Mouse (Mus musculus): Measurements from ENCODE around the gene Tspan18.

Gene Tspan18

GRCm38 (mm10) chr2:93220447-93220846, 113.9 kb downstream of the Tspan18 start:
- no peak for DNase-seq (ENCODE audit: extremely low read depth, low read depth, low spot score)

- no peak for DNase-seq (ENCODE audit: extremely low read depth, low read depth, low spot score)
These were observed 114.7 kb downstream of the Tspan18 start for GRCm38 (mm10) chr2:93219576-93219975.

DNA sequence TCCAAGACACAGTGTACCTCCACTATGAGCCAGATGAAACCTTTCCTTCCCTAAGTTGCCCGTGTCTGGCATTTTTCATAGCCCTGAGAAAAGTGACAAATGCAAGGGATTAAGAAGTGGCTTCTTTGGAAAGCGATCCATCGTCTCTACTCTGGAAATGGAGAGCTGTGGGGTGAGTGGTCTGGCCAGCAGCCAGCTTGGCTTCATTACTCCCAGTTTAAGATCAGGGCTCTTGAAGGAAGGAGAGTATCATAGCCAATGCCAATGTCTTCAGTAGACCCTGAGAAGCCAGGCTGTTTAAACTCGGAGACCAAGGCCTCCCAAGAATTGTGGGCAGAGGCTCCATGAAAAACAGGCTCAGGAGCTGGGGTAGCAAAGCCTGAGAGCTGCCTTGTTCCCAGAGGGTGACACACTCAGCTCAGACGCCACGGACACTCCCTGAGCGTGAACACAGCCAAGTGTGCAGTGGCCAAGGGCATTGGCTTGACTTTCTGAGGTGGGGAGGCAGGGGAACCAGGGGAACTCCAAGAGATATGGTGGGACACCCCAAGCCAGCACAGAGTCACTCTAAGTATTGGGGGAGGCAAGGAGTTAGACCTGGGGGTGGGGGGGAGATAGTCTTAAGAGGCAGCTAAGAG, 115.8 kb downstream of the Tspan18 start:
- no peak for DNase-seq (ENCODE audit: extremely low read depth, low read depth, low spot score)

DNA sequence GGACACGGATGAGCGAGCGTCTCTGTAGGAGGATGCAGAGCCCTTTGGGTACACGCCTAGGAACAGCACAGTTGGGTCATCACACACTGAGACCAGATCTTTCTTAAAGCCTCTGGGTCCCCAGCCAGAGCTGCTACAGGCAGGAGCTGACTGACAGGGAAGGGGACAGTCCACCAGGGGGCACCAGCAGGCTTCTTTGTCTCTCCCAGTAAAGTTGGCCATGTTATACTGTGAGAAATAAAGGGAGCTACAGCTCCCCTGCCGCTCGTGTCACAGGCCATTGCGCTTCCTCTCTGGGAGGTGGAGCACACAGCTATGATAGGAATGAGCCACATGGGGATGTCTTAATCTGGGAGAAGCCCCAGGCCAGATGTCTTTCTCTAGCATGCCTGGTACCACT, 117.3 kb downstream of the Tspan18 start:
- DNase-seq (ENCODE audit: extremely low read depth, low read depth, low spot score) = no peak

DNA sequence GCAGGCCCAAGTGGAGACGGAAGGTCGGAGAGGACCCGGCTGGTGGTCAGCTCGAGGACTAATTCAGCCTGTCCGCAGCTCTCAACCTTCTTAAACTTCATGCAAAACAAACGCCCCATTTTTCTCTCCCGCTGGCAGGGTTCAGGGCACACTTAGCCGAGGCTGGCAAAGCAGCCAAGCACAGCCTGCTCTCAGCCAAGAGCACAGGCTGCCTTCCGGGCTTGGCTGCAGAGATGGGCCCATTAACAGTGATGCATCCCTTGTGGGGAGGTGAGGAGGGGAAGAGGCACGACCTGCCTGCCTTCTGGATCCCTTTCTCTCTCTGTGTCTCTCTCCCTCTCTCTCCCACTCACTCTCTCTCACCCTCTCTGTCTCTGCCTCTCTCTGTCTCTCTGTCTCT, 118.5 kb downstream of the Tspan18 start:
- DNase-seq (ENCODE audit: extremely low read depth, low read depth, low spot score) = no peak

GRCm38 (mm10) chr2:93214192-93214591, 120.1 kb downstream of the Tspan18 start:
- no peak for DNase-seq (ENCODE audit: extremely low read depth, low read depth, low spot score)

GRCm38 (mm10) chr2:93212865-93213264, 121.4 kb downstream of the Tspan18 start:
- no peak for DNase-seq (ENCODE audit: extremely low read depth, low read depth, low spot score)

DNA sequence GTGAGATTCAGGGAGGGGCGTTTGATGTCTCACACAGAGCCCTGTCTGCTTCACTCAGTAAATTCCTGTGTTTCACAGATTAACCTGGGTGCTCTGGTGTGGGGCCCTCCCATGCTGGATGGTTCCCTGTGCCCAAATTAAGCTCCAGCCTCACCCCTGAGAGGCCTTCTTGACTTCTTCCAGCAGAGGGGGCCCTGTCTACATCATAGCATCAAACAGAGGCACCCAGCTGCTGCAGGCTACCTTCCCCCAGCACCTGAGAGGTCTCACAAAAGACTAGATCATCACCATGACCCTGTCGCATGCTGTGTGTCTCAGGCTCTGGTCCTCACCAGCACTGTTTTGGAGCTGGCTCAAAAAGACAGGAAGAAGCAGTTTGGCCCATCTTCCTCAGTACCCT, 121.9 kb downstream of the Tspan18 start:
- DNase-seq (ENCODE audit: extremely low read depth, low read depth, low spot score) = no peak

- DNase-seq (ENCODE audit: extremely low read depth, low read depth, low spot score) = no peak
These were observed 128.2 kb downstream of the Tspan18 start for GRCm38 (mm10) chr2:93206126-93206525.

- no peak for DNase-seq (ENCODE audit: extremely low read depth, low read depth, low spot score)
These were observed 129.7 kb downstream of the Tspan18 start for GRCm38 (mm10) chr2:93204571-93204970.

DNA sequence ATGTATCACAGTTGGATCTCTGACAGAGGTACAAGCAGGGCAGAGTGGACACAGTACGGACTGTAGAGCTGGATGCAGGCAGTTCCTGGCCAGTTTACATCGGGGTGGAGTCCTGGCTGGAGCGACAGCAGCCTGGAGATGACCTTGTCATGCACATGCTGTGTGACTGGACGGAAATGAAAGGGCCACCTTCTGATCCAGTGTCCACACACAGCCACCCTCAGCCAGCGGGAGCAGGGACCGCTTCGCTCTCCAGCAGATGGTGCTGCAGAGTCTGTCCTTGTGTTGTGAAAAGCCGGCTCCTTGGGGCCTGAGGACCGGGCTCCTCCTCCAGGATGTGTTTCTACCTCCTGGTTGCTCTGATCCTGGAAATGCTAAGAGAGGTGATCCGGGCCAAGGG, 130.6 kb downstream of the Tspan18 start:
- DNase-seq (ENCODE audit: extremely low read depth, low read depth, low spot score) = no peak

- DNase-seq (ENCODE audit: extremely low read depth, low read depth, low spot score) = no peak
These were observed 131.5 kb downstream of the Tspan18 start for GRCm38 (mm10) chr2:93202782-93203181.

DNA sequence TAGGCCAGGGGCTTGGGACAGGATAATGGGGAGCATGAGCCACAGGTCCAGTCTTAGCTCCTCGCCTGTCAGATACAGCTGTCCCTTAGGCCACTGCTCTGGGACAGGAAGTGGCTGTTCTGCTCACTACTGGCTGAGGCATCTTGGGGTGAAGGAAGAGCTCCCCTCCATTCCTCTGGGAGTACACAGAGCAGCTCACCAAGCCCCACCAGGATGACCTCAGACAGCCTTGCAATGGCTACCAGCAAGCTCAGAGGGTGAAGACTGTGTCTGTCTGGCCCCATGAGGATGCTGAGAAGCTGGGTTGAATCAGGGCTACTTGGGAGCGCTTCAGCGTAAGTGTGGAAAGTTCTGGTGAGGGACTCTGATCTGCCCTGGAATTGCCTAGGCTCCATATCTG, 132.3 kb downstream of the Tspan18 start:
- no peak for DNase-seq (ENCODE audit: extremely low read depth, low read depth, low spot score)

DNA sequence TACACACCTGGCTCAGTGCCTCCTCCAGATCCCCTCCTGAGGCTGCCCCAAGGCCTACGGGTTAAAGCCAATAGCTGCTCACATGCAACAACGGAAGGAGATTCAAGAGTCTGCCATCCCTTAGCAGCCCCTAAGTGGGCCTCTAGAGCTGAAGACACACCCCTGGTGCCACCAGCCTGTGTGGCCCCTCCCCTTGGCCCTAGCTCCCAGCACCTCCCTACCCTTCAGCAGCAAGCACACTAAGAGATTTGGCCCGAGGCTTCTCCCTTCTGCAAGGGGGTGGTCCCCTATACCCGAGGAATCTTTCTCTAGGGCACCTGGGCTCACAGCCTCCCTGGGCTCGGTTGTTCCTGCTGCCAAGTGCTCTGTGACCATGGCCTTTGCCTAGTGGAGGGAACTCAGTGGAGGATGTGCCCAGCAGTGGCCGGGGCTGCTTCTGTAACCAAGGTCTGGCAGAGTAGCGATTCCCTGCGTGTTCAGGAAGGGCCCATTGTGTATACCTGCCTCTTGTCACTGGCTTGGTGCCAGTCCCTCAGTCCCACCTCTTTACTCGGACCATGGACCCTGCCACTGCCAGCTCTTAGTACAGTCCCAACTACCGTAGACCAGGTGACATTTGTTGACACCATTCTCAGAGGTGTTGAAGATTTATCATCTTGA, 133.5 kb downstream of the Tspan18 start:
- no peak for DNase-seq (ENCODE audit: extremely low read depth, low read depth, low spot score)

DNA sequence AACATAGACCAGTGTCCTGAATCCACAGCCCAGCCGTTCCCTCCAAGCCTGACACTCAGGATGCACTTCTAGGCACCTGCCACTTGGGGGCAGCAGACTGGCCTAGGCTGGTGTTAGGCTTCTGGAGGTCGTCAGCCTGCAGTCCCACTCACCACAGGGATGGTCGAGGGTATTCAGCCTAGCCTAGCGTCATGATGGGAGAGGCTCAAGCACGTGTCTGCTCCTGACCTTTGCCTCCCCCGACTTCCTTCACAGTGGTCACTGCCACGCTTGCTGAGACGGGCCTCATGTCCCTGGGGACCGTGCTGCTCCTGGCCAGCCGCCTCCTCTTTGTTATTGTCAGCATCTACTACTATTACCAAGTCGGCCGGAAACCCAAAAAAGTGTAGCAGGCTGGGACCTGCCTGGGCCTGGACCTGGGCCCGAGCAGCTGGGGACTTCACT, 134.8 kb downstream of the Tspan18 start:
- DNase-seq (ENCODE audit: extremely low read depth, low read depth, low spot score) = no peak

DNA sequence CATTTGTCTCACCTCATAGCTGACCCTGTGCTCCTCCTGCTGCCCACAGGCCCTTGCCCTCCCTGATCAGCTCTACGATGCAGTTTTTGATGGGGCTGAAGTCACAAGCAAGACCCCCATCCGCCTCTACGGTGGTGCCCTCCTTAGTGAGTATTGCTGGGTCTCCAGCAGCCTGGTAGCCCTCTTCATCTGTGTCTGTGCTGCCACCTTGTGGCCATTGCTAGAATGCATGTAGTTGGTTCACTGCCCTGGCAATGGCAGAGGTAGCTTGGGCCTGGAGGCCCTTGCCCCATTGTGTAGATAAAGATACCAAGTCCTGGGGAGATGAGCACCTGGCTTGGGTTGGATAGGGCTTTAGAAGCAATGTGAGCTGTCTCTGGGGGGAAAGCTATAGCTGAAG, 135.5 kb downstream of the Tspan18 start:
- no peak for DNase-seq (ENCODE audit: extremely low read depth, low read depth, low spot score)

DNA sequence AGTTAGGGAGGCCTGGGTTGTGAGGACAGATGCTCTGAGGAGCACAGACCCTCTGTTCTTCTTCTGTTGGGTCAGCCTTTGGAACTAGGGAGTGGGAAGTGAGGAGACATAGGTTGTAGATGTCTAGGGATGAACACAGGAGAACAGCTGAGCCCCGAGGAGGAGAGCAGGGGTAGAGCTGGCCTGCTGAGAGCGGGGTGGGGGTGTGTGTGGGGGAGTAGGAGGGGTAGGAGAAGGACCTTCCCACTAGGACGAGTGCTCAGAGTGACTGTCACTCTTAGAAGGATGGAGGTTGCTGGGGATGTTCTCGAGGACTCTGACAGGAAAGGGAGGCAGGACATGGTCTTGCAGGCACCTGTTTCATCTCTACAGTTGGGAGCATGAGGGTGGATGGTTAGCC, 140.5 kb downstream of the Tspan18 start:
- no peak for DNase-seq (ENCODE audit: extremely low read depth, low read depth, low spot score)

DNA sequence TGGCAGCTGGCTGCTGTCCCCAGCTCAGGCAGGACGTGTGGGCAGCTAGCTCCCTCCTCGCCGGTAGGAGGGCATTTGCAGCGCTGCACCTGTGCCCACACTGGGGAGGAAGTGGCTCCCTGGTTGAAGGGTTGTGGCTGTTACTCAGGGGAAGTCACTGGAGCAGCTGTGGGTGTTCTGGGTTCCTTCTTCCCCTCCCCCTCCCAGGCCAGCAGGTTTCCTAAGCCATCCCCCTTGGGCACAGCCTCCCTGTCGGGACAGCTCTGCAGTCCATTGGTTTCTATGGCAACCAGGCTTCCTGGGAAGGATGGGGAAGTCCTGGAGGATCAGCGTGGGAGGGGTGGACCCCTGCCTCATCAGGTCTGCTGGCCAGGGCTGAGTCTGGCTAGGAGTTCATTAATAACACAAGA, 141.6 kb downstream of the Tspan18 start:
- DNase-seq (ENCODE audit: extremely low read depth, low read depth, low spot score) = no peak

DNA sequence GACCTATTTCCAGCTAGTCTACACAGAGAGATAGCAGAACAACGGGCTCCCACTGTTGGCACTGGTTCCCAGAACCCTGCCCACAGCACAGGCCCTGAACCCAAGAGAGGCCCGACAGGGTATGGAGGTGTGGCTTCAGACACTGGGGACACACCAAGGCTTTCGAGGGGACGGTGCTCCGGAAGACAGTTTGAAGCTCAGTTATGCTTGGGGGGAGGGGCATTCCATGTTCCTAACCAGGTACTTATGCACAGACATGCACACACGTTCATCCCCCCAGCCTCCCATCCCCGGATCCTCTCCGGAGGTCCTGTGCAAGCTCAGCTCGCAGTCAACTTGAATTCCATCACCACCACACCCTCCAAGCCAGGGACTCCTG, 142.1 kb downstream of the Tspan18 start:
- no peak for DNase-seq (ENCODE audit: extremely low read depth, low read depth, low spot score)

- DNase-seq (ENCODE audit: extremely low read depth, low read depth, low spot score) = no peak
These were observed 142.7 kb downstream of the Tspan18 start for GRCm38 (mm10) chr2:93191488-93192181.

DNA sequence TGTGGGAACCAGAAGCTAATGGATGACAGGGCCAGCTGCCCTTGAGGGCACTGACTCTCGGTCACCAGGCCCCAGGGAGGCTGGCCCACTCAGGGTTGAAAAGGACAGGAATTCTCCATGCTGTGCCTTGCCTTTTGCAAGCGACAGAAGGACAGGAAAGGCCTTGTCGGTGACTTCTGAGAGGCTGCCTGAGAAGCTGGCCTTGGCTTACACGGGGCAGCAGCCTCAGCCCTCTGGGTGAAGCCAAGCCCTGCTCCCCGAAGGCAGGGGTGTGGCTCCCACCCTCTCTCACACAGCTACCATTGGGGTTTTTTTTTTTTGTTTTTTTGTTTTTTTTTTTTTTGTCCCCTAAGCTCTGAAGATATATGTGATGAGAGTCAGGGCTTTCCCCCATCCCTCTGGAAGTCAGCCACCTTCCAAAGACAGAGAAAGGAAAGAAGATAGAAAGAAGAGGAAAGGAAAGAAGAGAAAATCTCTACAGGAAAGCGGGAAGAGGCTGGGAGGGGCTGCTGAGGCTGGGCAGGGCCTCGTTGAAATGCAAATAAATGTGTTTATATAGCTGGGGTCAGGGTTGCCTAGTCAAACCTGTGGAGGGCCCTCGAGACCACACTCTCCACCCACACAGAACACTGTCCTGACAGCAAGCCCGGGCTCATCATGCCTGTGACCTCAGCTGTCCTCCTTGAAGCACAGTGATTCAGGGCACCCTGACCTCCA, 143.4 kb downstream of the Tspan18 start:
- no peak for DNase-seq (ENCODE audit: extremely low read depth, low read depth, low spot score)
